Mouse (Mus musculus): Measurements from ENCODE around the gene Cldn9. TPM values are rescaled to one million over a fixed set of nuclear protein-coding genes. Genes with fewer than 3 reads are reported as not detected.

The Cldn9 gene
- total and polyA plus RNA-seq, 2 experiments from 2014 or later: 0.25 to 0.55 TPM

GRCm38 (mm10) chr17:23661526-23661925 lies 22.3 kb downstream of the Cldn9 start:
- Histone ChIP-seq H3K4me1 (ENCODE audit: insufficient read depth, low read length) (no peaks in the 10 kb centered on the region), H3K4me3 (ENCODE audit: low read depth, low read length) (no peak overlapping the region), H3K9me3 (ENCODE audit: low read length) (no peaks in the 10 kb centered on the region), H3K9ac (replicated peaks; ENCODE audit: low read length, poor library complexity, severe bottlenecking) (no peak overlapping the region), H3K4me2 (ENCODE audit: low read depth, low read length, poor library complexity, severe bottlenecking) (no peak overlapping the region), H3K36me3 (ENCODE audit: insufficient read depth, low read length) (peaks cover 2% of the 10 kb centered on the region), H3K27me3 (ENCODE audit: insufficient read depth, low read length) (peaks cover 32% of the 10 kb centered on the region), H3K27ac (ENCODE audit: low read depth, low read length) (no peak overlapping the region)
- ATAC-seq (ENCODE audit: low FRiP score): no peak
- peak; percentile 47 for TF ChIP-seq CTCF (IDR thresholded peaks at IDR 0.05)
- WGBS: 1% methylated on average over 9 of the region's 9 CpGs
- DNase-seq (ENCODE audit: low spot score): no peak

DNA sequence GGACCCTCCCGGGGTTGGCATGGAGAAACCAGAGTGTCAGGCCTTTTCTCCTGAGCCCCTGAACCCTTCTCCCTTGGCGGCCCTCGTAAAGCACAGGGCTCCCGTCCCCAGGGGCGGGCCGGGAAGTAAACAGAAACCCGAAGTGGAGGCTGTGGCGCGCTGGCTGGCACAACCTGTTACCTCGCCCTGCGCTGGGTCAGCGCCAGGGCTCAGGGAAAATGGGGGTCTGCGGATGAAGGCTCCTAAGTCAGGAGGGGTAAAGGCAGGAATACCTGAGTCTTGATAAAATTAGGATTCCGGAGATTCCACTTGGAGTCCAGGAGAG lies 23.0 kb downstream of the Cldn9 start:
- no peaks in the 10 kb centered on the region for H3K9me3 ChIP-seq (ENCODE audit: low read length)
- H3K4me1 ChIP-seq (ENCODE audit: insufficient read depth, low read length): no peaks in the 10 kb centered on the region
- TF ChIP-seq CTCF (IDR thresholded peaks at IDR 0.05): no peak
- H3K27me3 ChIP-seq (ENCODE audit: insufficient read depth, low read length): peaks cover 32% of the 10 kb centered on the region
- no peak overlapping the region for H3K9ac ChIP-seq (replicated peaks; ENCODE audit: low read length, poor library complexity, severe bottlenecking)
- DNase-seq (ENCODE audit: low spot score) (no peak), ATAC-seq (ENCODE audit: low FRiP score) (no peak)
- no peaks in the 10 kb centered on the region for H3K36me3 ChIP-seq (ENCODE audit: insufficient read depth, low read length)
- WGBS: 5% methylated on average over 14 of the region's 14 CpGs
- peak overlapping the region; percentile 10; the same call in 1 of the 2 replicates for H3K4me3 ChIP-seq (ENCODE audit: low read depth, low read length)
- H3K4me2 ChIP-seq (ENCODE audit: low read depth, low read length, poor library complexity, severe bottlenecking): peak overlapping the region; percentile 18
- H3K27ac ChIP-seq (ENCODE audit: low read depth, low read length): no peak overlapping the region

- H3K27me3 ChIP-seq (ENCODE audit: insufficient read depth, low read length): peaks cover 32% of the 10 kb centered on the region
- peak within 1 kb of the TSS; percentile 18 for H3K4me2 ChIP-seq (ENCODE audit: low read depth, low read length, poor library complexity, severe bottlenecking)
- peak; percentile 64 for TF ChIP-seq CTCF (IDR thresholded peaks at IDR 0.05)
- no peaks in the 10 kb centered on the region for H3K4me1 ChIP-seq (ENCODE audit: insufficient read depth, low read length)
- ATAC-seq (ENCODE audit: low FRiP score) (no peak), DNase-seq (ENCODE audit: low spot score) (no peak)
- peak within 1 kb of the TSS; percentile 10; the same call in 1 of the 2 replicates for H3K4me3 ChIP-seq (ENCODE audit: low read depth, low read length)
- no peak within 1 kb of the TSS for H3K9ac ChIP-seq (replicated peaks; ENCODE audit: low read length, poor library complexity, severe bottlenecking)
- H3K36me3 ChIP-seq (ENCODE audit: insufficient read depth, low read length): no peaks in the 10 kb centered on the region
- H3K27ac ChIP-seq (ENCODE audit: low read depth, low read length): no peak within 1 kb of the TSS
- WGBS: 7% methylated on average over 27 of the region's 27 CpGs
- no peaks in the 10 kb centered on the region for H3K9me3 ChIP-seq (ENCODE audit: low read length)
Measured at GRCm38 (mm10) chr17:23660117-23660875, 23.5 kb downstream of the Cldn9 start, which contains the start of gene Bicdl2. Bicdl2 (plus strand) TSS chr17:23660506.

GRCm38 (mm10) chr17:23658450-23658849 lies 25.4 kb downstream of the Cldn9 start:
- H3K4me1 ChIP-seq (ENCODE audit: insufficient read depth, low read length): no peaks in the 10 kb centered on the region
- DNase-seq (ENCODE audit: low spot score) (no peak), ATAC-seq (ENCODE audit: low FRiP score) (no peak)
- H3K9me3 ChIP-seq (ENCODE audit: low read length): no peaks in the 10 kb centered on the region
- H3K36me3 ChIP-seq (ENCODE audit: insufficient read depth, low read length): no peaks in the 10 kb centered on the region
- no peak overlapping the region for H3K9ac ChIP-seq (replicated peaks; ENCODE audit: low read length, poor library complexity, severe bottlenecking)
- H3K27ac ChIP-seq (ENCODE audit: low read depth, low read length): no peak overlapping the region
- WGBS: 87% methylated on average over 3 of the region's 3 CpGs
- H3K27me3 ChIP-seq (ENCODE audit: insufficient read depth, low read length): peaks cover 32% of the 10 kb centered on the region
- H3K4me2 ChIP-seq (ENCODE audit: low read depth, low read length, poor library complexity, severe bottlenecking): no peak overlapping the region
- H3K4me3 ChIP-seq (ENCODE audit: low read depth, low read length): no peak overlapping the region
- TF ChIP-seq CTCF (IDR thresholded peaks at IDR 0.05): no peak

GRCm38 (mm10) chr17:23654410-23654809 lies 29.4 kb downstream of the Cldn9 start:
- no peak overlapping the region for H3K4me3 ChIP-seq (ENCODE audit: low read depth, low read length)
- DNase-seq (ENCODE audit: low spot score): no peak
- no peak overlapping the region for H3K27ac ChIP-seq (ENCODE audit: low read depth, low read length)
- no peak overlapping the region for H3K9ac ChIP-seq (replicated peaks; ENCODE audit: low read length, poor library complexity, severe bottlenecking)
- peaks cover 2% of the 10 kb centered on the region for H3K27me3 ChIP-seq (ENCODE audit: insufficient read depth, low read length)
- no peak for ATAC-seq (ENCODE audit: low FRiP score)
- H3K9me3 ChIP-seq (ENCODE audit: low read length): no peaks in the 10 kb centered on the region
- no peak overlapping the region for H3K4me2 ChIP-seq (ENCODE audit: low read depth, low read length, poor library complexity, severe bottlenecking)
- WGBS: 63% methylated on average over 2 of the region's 2 CpGs
- no peaks in the 10 kb centered on the region for H3K4me1 ChIP-seq (ENCODE audit: insufficient read depth, low read length)
- no peak for TF ChIP-seq CTCF (IDR thresholded peaks at IDR 0.05)
- H3K36me3 ChIP-seq (ENCODE audit: insufficient read depth, low read length): no peaks in the 10 kb centered on the region

GRCm38 (mm10) chr17:23654001-23654400 lies 29.8 kb downstream of the Cldn9 start:
- Histone ChIP-seq H3K36me3 (ENCODE audit: insufficient read depth, low read length) (no peaks in the 10 kb centered on the region), H3K4me2 (ENCODE audit: low read depth, low read length, poor library complexity, severe bottlenecking) (no peak overlapping the region), H3K27me3 (ENCODE audit: insufficient read depth, low read length) (no peaks in the 10 kb centered on the region; the same call in 1 of the 2 replicates), H3K9me3 (ENCODE audit: low read length) (no peaks in the 10 kb centered on the region), H3K4me1 (ENCODE audit: insufficient read depth, low read length) (no peaks in the 10 kb centered on the region), H3K4me3 (ENCODE audit: low read depth, low read length) (no peak overlapping the region), H3K9ac (replicated peaks; ENCODE audit: low read length, poor library complexity, severe bottlenecking) (no peak overlapping the region), H3K27ac (ENCODE audit: low read depth, low read length) (no peak overlapping the region)
- 66% methylated on average over 6 of the region's 6 CpGs for WGBS
- ATAC-seq (ENCODE audit: low FRiP score) (no peak), DNase-seq (ENCODE audit: low spot score) (no peak)
- TF ChIP-seq CTCF (IDR thresholded peaks at IDR 0.05): no peak
